Mouse (Mus musculus) stomach, embryonic 15.5 days (tissue): ENCODE measurements around the gene Iqgap1. TPM values are rescaled to one million over a fixed set of nuclear protein-coding genes. Genes with fewer than 3 reads are reported as not detected.

ENCODE experiments used
- ATAC-seq: fragments of 200-750 bp; cut with Nextera tagmentation; 2 replicates; pipeline ENCODE4 v1.8.0; 2017; ENCODE audit warnings: low read depth, moderate number of reproducible peaks, moderate TSS enrichment; ENCODE audit not compliant: insufficient read depth, low FRiP score
- H3K27ac ChIP-seq: fragments of 300-500 bp; sonication (generic); 2 replicates; pipeline ENCODE4 v1.5.1; 2015; ENCODE audit warnings: mild to moderate bottlenecking, inconsistent platforms
- H3K27me3 ChIP-seq: fragments of 300-500 bp; sonication (generic); replicated peaks from 2 replicates; pipeline ENCODE4 v1.6.1; 2015; ENCODE audit warnings: inconsistent platforms
- H3K36me3 ChIP-seq: fragments of 300-500 bp; sonication (generic); 2 replicates; pipeline ENCODE4 v1.6.1; 2015; ENCODE audit warnings: inconsistent platforms
- H3K4me1 ChIP-seq: fragments of 300-500 bp; sonication (generic); 2 replicates; pipeline ENCODE4 v1.6.1; 2015; ENCODE audit warnings: inconsistent platforms
- H3K4me2 ChIP-seq: fragments of 300-500 bp; sonication (generic); 2 replicates; pipeline ENCODE4 v1.6.1; 2015; ENCODE audit warnings: mild to moderate bottlenecking, inconsistent platforms
- H3K4me3 ChIP-seq: fragments of 300-500 bp; sonication (generic); replicated peaks from 2 replicates; pipeline ENCODE4 v1.5.1; 2015; ENCODE audit warnings: inconsistent platforms
- H3K9ac ChIP-seq: fragments of 300-500 bp; sonication (generic); 2 replicates; pipeline ENCODE4 v1.6.1; 2015; ENCODE audit warnings: inconsistent platforms
- H3K9me3 ChIP-seq: fragments of 300-500 bp; sonication (generic); 2 replicates; pipeline ENCODE4 v1.6.1; 2016; ENCODE audit warnings: inconsistent platforms
- WGBS: fragments of 180-500 bp; shearing (Covaris S2); methylation state at CpG from one replicate; pipeline ENCODE4 v1.1.7; 2015; 5-methylcytosine and 5-hydroxymethylcytosine counted together
- polyA plus RNA-seq: library from polyadenylated mRNA; unstranded; fragments of >200 nt; fragmentation: Nextera tagmentation; extraction: Ambion mirVana; gene quantifications from 2 replicates; pipeline ENCODE4 v1.2.1, GENCODE M21; 2015

Gene Iqgap1
- polyA plus RNA-seq, 1 experiment from 2014 or later = 84.2 TPM

DNA sequence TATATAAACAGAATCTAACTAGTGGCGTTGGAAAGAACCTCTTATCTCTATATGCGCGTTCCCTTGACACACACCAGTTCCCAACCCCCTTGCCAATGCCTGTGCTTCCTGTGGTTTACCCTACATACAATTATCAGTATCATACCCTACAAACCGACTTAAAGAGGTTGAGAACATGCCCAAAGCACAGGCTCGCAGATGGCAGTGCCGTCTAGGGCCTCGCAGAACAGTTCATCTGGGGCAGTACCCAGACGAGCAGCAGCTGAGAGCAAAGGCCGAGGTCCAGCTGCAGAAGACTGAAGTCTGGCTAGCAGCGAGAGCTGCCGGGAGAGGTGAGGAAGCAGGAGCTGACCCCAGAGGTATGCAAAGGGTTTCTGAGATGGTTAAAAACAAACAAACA, 158.6 kb downstream of the Iqgap1 start:
- H3K27ac ChIP-seq = peak overlapping the region; percentile 58
- no peak overlapping the region for H3K9ac ChIP-seq
- peak; percentile 37; the same call in 1 of the 2 replicates for ATAC-seq
- H3K36me3 ChIP-seq = no peaks in the 10 kb centered on the region
- peaks cover 20% of the 10 kb centered on the region for H3K4me1 ChIP-seq
- no peaks in the 10 kb centered on the region for H3K9me3 ChIP-seq
- 23% methylated on average over 11 of the region's 11 CpGs for WGBS
- H3K27me3 ChIP-seq = no peaks in the 10 kb centered on the region
- H3K4me2 ChIP-seq = 0 out of 2 replicates have a peak overlapping the region, but pooled peaks have one; percentile 10
- H3K4me3 ChIP-seq = no peak overlapping the region

DNA sequence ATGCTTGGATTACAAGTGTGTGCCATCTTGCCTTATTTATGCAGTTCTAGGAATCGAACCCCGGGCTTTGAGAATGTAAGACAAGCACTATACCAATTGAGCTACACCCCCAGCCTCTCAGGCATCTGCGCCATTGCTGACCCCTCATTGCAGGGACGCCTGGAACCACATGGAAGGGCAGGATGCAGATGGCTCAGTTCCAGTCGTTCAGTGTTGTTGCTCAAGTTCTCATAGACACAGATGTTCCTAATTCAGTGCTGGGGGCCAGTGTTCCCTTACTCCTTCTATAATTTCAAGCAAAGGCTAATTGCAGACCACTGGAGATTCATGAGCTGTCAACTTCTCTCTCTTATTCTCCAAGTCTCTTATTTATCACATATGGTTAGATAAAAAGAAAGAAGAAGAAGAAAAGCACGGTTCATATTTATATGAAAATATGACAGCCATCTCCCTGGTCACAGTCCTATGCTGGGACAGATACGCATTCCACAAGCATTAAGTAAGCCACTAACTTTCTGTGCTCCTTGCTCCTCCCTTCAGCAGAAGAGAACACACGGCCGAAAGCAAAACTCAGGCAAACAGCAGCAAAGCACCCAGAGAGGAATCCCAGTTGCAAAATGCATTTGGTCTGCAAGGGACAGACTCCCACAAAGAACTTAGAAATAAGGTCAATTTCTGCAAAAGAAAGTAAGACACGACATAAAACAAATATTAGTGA, 159.4 kb downstream of the Iqgap1 start:
- peak overlapping the region; percentile 58 for H3K27ac ChIP-seq
- 0 out of 2 replicates have a peak, but pooled peaks have one; percentile 25 for ATAC-seq
- H3K4me1 ChIP-seq = peaks cover 20% of the 10 kb centered on the region
- H3K27me3 ChIP-seq = no peaks in the 10 kb centered on the region
- no peak overlapping the region for H3K9ac ChIP-seq
- no peak overlapping the region for H3K4me3 ChIP-seq
- no peaks in the 10 kb centered on the region for H3K9me3 ChIP-seq
- no peak overlapping the region; the same call in 1 of the 2 replicates for H3K4me2 ChIP-seq
- WGBS = 34% methylated on average over 10 of the region's 10 CpGs
- H3K36me3 ChIP-seq = no peaks in the 10 kb centered on the region

Other genes with a start within 250 kb of the Iqgap1 start
- 22.6 TPM in 2 replicates for gene Crtc3, start 137.1 kb downstream of the Iqgap1 start, polyA plus RNA-seq
- 1.6 and 2.1 TPM in 2 replicates for gene Zscan2, start 34.9 kb upstream of the Iqgap1 start, polyA plus RNA-seq
- gene Wdr73, start 75.3 kb upstream of the Iqgap1 start, polyA plus RNA-seq = 33.2 and 33.7 TPM in 2 replicates
- 5.1 TPM in 2 replicates for gene Nmb, start 79.1 kb upstream of the Iqgap1 start, polyA plus RNA-seq
- 256 and 258 TPM in 2 replicates for gene Sec11a, start 121.8 kb upstream of the Iqgap1 start, polyA plus RNA-seq
- gene Zfp592, start 167.7 kb upstream of the Iqgap1 start, polyA plus RNA-seq = 9.9 and 13.9 TPM in 2 replicates
- 0.64 and 0.84 TPM in 2 replicates for gene Alpk3, start 231.6 kb upstream of the Iqgap1 start, polyA plus RNA-seq